Mouse (Mus musculus): Measurements from ENCODE around the gene Aspn. TPM values are rescaled to one million over a fixed set of nuclear protein-coding genes. Genes with fewer than 3 reads are reported as not detected.
"Not testable (repeated sequence)": the region's sequence is repeated elsewhere in the genome, so short reads cannot be mapped to it uniquely, and the experiment has no call there.

Gene Aspn
- total RNA-seq, 1 experiment from 2014 or later, result not detected

- ATAC-seq (replicated peaks; ENCODE audit: insufficient number of reproducible peaks, low FRiP score, low TSS enrichment, poor library complexity, severe bottlenecking), result no peak
Observed at GRCm38 (mm10) chr13:49581541-49582530, 37.6 kb downstream of the Aspn start, which contains the start of gene Omd. Omd (plus strand) TSS chr13:49582462.

DNA sequence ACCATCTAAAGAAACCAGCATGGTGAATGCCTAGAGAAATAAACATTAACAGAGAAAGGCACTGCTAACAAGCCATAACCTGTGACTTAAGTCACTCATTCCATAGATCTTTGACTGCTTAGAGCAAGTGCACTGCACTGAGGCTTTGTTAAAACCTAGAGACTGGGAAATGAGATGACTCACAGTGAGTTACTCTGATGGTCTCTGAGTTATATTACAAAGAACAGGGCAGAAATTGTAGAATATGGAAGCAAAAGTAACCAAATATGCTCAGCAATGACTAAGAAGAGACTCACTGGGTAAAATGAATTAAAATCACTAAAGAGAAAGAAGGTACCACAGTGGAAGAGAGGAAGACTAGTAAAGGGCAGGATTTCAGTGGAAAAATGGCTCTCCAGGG, 39.6 kb downstream of the Aspn start:
- ATAC-seq (replicated peaks; ENCODE audit: insufficient number of reproducible peaks, low FRiP score, low TSS enrichment, poor library complexity, severe bottlenecking), result no peak

DNA sequence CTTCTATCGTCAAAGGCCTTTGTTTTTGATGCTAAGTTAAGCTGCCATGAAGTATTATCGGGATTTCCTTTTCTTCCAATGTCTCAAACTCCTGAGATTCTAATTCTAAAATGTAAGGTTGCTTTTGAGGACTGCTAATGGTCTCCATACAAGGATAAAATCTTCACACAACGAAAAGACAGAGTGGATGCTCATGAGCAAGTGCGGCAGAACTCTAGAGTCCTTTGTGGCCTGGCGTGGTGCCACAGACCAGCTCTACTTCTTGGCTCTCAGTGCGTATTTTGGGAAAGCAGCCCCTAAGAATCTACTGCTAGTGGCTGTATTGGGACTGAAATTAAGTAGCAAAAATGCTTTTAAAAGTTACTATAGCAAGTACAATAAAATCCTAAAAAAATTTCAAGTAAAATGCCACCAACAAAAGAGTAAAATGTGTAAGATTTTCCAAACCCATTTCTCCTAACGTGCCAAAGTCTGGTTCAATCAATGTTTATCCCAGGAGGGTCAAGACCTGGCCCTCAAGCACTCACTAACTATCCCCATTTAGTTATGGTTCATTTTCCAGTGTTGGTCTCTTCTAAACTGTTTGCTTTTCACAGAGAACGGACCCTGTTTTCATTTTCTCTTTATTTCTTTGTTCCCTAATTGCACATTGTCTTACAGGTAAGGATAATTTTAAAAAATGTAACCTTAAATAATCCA, 40.2 kb downstream of the Aspn start:
- ATAC-seq (replicated peaks; ENCODE audit: insufficient number of reproducible peaks, low FRiP score, low TSS enrichment, poor library complexity, severe bottlenecking), result no peak

DNA sequence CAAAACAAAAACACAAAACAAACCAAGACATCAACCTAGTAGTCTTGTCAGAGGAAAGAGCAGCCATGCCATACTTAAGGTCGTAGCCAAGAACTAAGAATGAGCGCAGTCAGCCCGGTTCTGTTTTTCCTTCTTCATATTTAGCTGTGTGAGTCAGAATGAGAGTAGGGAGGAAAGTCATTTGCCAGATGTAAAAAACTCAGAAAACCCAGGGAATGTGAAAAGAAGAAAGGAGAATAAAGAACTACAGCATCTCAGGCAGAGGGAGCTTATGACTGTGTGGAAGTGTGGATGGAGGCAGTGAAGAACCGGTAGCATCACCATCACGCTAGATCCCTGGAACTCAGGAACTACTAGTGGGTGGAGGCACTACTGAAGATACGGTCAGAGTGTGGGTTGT, 41.8 kb downstream of the Aspn start:
- no peak for ATAC-seq (replicated peaks; ENCODE audit: insufficient number of reproducible peaks, low FRiP score, low TSS enrichment, poor library complexity, severe bottlenecking)

GRCm38 (mm10) chr13:49602541-49602940, 58.3 kb downstream of the Aspn start:
- ATAC-seq (replicated peaks; ENCODE audit: insufficient number of reproducible peaks, low FRiP score, low TSS enrichment, poor library complexity, severe bottlenecking), result not testable (repeated sequence)

- no peak for ATAC-seq (replicated peaks; ENCODE audit: insufficient number of reproducible peaks, low FRiP score, low TSS enrichment, poor library complexity, severe bottlenecking)
Observed at GRCm38 (mm10) chr13:49603603-49604002, 59.4 kb downstream of the Aspn start.

GRCm38 (mm10) chr13:49607714-49608113, 63.5 kb downstream of the Aspn start, which contains the start of gene Ogn:
Ogn (plus strand) TSS chr13:49608046.
- no peak for ATAC-seq (replicated peaks; ENCODE audit: insufficient number of reproducible peaks, low FRiP score, low TSS enrichment, poor library complexity, severe bottlenecking)

- ATAC-seq (replicated peaks; ENCODE audit: insufficient number of reproducible peaks, low FRiP score, low TSS enrichment, poor library complexity, severe bottlenecking), result no peak
Observed at GRCm38 (mm10) chr13:49608589-49609322, 64.5 kb downstream of the Aspn start.

DNA sequence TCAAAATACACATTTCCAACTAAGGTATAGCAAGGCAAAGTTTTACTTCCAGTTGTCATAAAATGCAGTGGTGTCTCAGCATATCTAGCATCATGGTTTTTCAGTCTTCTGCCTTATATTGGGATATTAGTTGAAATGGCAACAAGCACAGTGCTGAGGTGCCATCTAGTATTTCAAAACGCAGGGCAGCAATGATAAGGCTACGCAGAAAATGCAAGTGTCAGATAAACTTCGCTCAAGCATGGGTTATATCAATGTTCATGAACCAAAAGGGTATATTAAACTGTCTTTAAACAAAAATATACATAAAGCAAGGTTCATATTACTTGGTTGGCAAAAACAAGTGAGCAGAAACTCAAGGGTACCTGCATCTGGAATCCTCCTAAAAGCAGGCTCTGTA, 72.8 kb downstream of the Aspn start:
- ATAC-seq (replicated peaks; ENCODE audit: insufficient number of reproducible peaks, low FRiP score, low TSS enrichment, poor library complexity, severe bottlenecking), result no peak

Other genes with a start within 250 kb of the Aspn start
- gene Fgd3, start 224.1 kb upstream of the Aspn start, total RNA-seq (2017), result 43.6 to 60.8 TPM (median 44.6 TPM) in 3 replicates
- gene Bicd2, start 202.9 kb upstream of the Aspn start, total RNA-seq (2017), result 24.4 to 44.2 TPM (median 31.3 TPM) in 3 replicates
- gene Ippk, start 123.2 kb upstream of the Aspn start, total RNA-seq (2017), result 5.0 to 8.4 TPM (median 7.5 TPM) in 3 replicates
- 1.9 to 2.1 TPM (median 2.0 TPM) in 3 replicates for gene Tes3-ps, start 51.1 kb upstream of the Aspn start, total RNA-seq (2017)
- 0.21 TPM in 1 of 3 replicates, not detected in the others for gene Ecm2, start 39.6 kb upstream of the Aspn start, total RNA-seq (2017)
- gene Omd, start 38.0 kb downstream of the Aspn start, total RNA-seq (2017), result not detected in 3 replicates
- not detected in 3 replicates for gene Ogn, start 63.6 kb downstream of the Aspn start, total RNA-seq (2017)
- 2.4 to 4.6 TPM (median 2.9 TPM) in 3 replicates for gene Cenpp, start 108.3 kb downstream of the Aspn start, total RNA-seq (2017)
- gene Nol8, start 108.6 kb downstream of the Aspn start, total RNA-seq (2017), result 35.4 to 43.9 TPM (median 37.5 TPM) in 3 replicates
- gene Iars, start 137.7 kb downstream of the Aspn start, total RNA-seq (2017), result 22.2 to 34.1 TPM (median 22.9 TPM) in 3 replicates